In genomic region chr6:56039476-56040055, GRCm38 (mm10) we compare ENCODE assay signal across 32 mouse cellular contexts. TPM values are rescaled to one million over a fixed set of nuclear protein-coding genes. Genes with fewer than 3 reads are reported as not detected.
"Had no signal": no experiment of that assay in that cellular context is flagged by ENCODE, and none has a peak within 500 bp of the region (broad histone marks: within the 10 kb centered on the region; RNA-seq: fewer than 3 reads in every experiment).

No protein-coding gene starts in this region.

- H3K4me2 ChIP-seq: heart, embryonic 11.5 days; heart, embryonic 13.5 days; heart, embryonic 15.5 days; hindbrain, embryonic 12.5 days; hindbrain, embryonic 14.5 days; kidney, embryonic 15.5 days; limb, embryonic 13.5 days; limb, embryonic 15.5 days; liver, embryonic 12.5 days had no signal

- H3K4me3 ChIP-seq: heart, adult 2 months; heart, embryonic 13.5 days; heart, embryonic 15.5 days; hindbrain, embryonic 12.5 days; kidney, embryonic 15.5 days; limb, embryonic 13.5 days; limb, embryonic 15.5 days; liver, embryonic 12.5 days had no signal

- H3K27ac ChIP-seq: heart, adult 2 months; heart, embryonic 13.5 days; heart, embryonic 15.5 days; hindbrain, embryonic 12.5 days; hindbrain, embryonic 14.5 days; kidney, embryonic 15.5 days; kidney, postnatal 0 days; limb, embryonic 13.5 days; limb, embryonic 15.5 days; liver, embryonic 12.5 days had no signal

- H3K36me3 ChIP-seq: heart, embryonic 13.5 days; heart, embryonic 15.5 days; hindbrain, embryonic 12.5 days; kidney, embryonic 15.5 days; limb, embryonic 13.5 days; limb, embryonic 15.5 days; liver, embryonic 12.5 days had no signal

- H3K9me3 ChIP-seq: heart, embryonic 13.5 days; heart, embryonic 15.5 days; hindbrain, embryonic 12.5 days; kidney, embryonic 15.5 days; limb, embryonic 13.5 days; limb, embryonic 15.5 days; liver, embryonic 12.5 days had no signal

- H3K9ac ChIP-seq: heart, embryonic 13.5 days; heart, embryonic 15.5 days; hindbrain, embryonic 12.5 days; hindbrain, embryonic 14.5 days; kidney, embryonic 15.5 days; limb, embryonic 13.5 days; limb, embryonic 15.5 days; liver, embryonic 12.5 days had no signal

- H3K27me3 ChIP-seq: heart, embryonic 15.5 days; hindbrain, embryonic 12.5 days; kidney, embryonic 15.5 days; limb, embryonic 13.5 days; limb, embryonic 15.5 days; liver, embryonic 12.5 days had no signal

- ATAC-seq: hindbrain, embryonic 16.5 days; intestine, embryonic 16.5 days; liver, embryonic 12.5 days had no signal

- H3K4me1 ChIP-seq: heart, embryonic 13.5 days; heart, embryonic 15.5 days; hindbrain, embryonic 12.5 days; kidney, embryonic 15.5 days; limb, embryonic 15.5 days; liver, embryonic 12.5 days had no signal

- DNase-seq: gastrocnemius, postnatal 14 days; gastrocnemius, postnatal 36 days; heart, adult 11 months; heart, adult 2 months; heart, postnatal 14 days; heart, postnatal 36 days; kidney, adult 11 months; kidney, adult 2 months; kidney, adult 9 months; kidney, postnatal 14 days; kidney, postnatal 36 days; layer of hippocampus, adult 9-11 months; layer of hippocampus, postnatal 36 days; left cerebral cortex, postnatal 4 days had no signal

RNA-seq across cellular contexts. Expression of gene Ppp1r17, which starts 22.3 kb away (rescaled TPM):
- total RNA-seq: gastrocnemius, adult 18-20 months; gastrocnemius, adult 8-10 months; gastrocnemius, postnatal 14 days; gastrocnemius, postnatal 36 days; heart, adult 2 months; heart, postnatal 14 days; heart, postnatal 36 days; hematopoietic stem cell, adult 5-6 weeks; liver, adult 2 months had no signal
- polyA plus RNA-seq: gonadal fat pad, adult 2 months; kidney, adult 2 months; large intestine, adult 2 months; limb, embryonic 15.5 days; liver, adult 2 months; liver, embryonic 12.5 days had no signal
